Mouse (Mus musculus) lung, postnatal 0 days (tissue): ENCODE measurements around the gene Rimbp2.
A peak's percentile ranks its signal among the peaks of the same experiment; 100 is the strongest.

Source experiments
- CTCF ChIP-seq: IDR thresholded peaks from 2 replicates; pipeline ENCODE4 v1.5.1; 2016; ENCODE audit warnings: antibody characterized with exemption, mild to moderate bottlenecking
- EP300 ChIP-seq: IDR thresholded peaks from 2 replicates; pipeline ENCODE4 v1.6.1; 2016; ENCODE audit warnings: antibody characterized with exemption, mild to moderate bottlenecking, control low read depth

- peak; percentile 19; the same call in 1 of the 2 replicates for TF ChIP-seq CTCF
- TF ChIP-seq EP300: no peak
These were observed 144.6 kb downstream of the Rimbp2 start for GRCm38 (mm10) chr5:128808547-128809182.
